Mouse (Mus musculus): ENCODE data around the gene 1700029I15Rik. TPM values are rescaled to one million over a fixed set of nuclear protein-coding genes. Genes with fewer than 3 reads are reported as not detected.

The 1700029I15Rik gene
- total RNA-seq, 2 experiments from 2014 or later, result 5.3 TPM

DNA sequence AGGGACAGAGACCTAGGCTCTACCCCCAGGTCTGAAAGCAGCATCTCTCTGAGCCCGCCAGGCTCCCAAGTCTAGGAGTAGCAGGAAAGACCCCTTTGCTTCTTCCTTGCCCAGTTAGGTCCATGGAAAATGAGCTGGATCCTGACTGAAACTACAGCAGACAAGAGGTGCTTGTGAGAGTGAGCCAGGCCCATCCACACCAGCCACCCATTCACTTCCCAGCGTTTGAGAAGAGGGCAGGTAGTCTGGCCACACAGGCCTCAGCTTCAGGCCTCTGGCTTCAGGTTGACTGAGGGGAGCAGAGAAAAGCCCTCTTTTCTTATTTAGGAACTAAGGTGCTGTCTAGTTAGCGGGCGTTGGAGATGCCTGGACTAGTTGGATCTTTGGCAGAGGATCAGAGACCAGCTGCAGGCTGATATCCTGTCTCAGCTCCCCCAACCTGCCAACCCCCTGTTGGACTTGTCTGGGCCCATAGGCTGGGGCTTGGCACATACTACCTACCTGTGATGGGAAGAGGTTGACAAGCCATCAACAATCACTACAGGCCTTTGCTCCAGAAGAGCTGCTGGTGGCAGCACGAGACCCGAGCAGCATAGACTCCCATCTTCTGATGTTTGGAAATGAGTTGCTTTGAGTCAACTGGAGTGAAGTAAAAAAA is 19.6 kb upstream of the 1700029I15Rik start:
- Histone ChIP-seq H3K4me3 (no peak overlapping the region), H3K27ac (no peak overlapping the region)
- no peak for DNase-seq (ENCODE audit: extremely low spot score in 1 of 2, low spot score in 2 of 2)
- no peak for TF ChIP-seq CTCF (IDR thresholded peaks at IDR 0.05)
- intact Hi-C loops (cut with DNase I), result no loop called here

DNA sequence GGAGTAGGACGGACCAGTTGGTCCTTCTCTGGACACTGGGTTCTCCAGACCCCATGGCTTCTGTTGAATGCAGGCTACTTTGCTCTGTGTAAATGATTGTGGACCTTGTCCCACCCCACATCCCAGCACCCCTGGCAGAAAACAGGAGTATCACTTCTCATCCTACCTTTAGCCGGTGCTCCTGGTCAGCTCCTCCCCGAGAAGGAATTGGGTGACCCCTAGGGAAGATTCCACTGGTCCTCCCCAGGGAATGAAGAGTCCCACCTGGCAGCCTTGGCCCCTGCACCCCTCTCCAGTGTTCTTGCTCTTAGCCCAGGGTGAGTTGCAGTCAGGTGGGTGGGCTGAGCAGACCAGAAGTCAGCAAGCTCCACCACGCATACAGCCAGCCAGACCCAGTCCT is 18.3 kb upstream of the 1700029I15Rik start:
- intact Hi-C loops (cut with DNase I), result no loop called here
- no peak for DNase-seq (ENCODE audit: extremely low spot score in 1 of 2, low spot score in 2 of 2)
- no peak overlapping the region for H3K4me3 ChIP-seq
- TF ChIP-seq CTCF (IDR thresholded peaks at IDR 0.05), result no peak
- no peak overlapping the region for H3K27ac ChIP-seq

DNA sequence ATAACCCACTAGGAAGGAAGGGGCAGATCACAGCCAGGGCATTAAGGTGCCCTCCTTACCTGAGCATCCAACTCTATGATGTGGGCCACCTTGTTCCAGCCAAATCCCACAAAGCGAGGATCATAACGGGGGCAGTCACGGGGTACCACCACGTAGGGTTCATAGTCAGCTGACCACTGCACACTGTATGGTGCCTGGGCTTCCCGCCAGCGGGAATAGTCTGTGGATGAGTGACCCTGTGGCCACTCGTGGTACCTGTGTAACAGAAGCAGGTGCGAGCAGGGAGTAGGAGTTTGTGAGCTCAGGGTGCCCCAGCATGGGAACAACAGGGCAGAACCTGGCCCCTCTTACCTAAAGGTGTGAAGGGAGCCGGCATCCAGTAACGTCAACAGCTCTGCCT is 16.8 kb upstream of the 1700029I15Rik start:
- Histone ChIP-seq H3K27ac (no peak overlapping the region), H3K4me3 (no peak overlapping the region)
- intact Hi-C loops (cut with DNase I), result no loop called here
- no peak for TF ChIP-seq CTCF (IDR thresholded peaks at IDR 0.05)
- no peak for DNase-seq (ENCODE audit: extremely low spot score in 1 of 2, low spot score in 2 of 2)

DNA sequence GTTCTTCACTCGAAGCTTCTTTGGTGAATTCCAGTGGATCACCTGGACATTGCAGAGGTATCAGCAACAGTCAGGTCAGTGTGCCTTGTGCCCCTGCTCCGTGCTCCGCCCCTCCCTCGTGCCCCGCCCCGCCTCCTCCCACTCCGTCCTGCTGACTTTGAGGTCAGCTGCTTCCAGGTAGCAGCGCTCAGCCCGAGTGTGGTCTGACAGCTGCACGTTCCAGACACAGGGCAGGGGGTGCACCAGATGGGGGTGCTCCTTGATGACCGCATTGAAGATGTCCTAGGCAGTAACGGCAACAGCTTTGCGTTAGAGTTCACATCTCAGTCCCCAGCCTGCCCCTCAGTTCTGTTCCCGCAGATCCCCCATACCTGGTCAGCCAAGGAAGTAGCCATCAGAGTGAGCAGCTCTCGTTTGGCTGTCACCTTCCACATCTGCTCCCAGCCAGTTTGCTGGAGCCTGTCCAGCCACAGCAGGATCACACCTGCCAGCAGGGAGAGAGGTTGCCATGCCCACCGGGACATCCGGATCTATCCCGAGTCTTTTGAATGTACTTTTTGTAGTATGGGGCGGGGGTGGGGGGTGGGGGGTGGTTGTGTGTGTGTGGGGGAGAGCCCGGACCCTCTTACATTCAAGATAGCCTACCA is 14.8 kb upstream of the 1700029I15Rik start:
- intact Hi-C loops (cut with DNase I), result no loop called here
- TF ChIP-seq CTCF (IDR thresholded peaks at IDR 0.05), result no peak
- H3K27ac ChIP-seq, result no peak overlapping the region
- DNase-seq (ENCODE audit: extremely low spot score in 1 of 2, low spot score in 2 of 2), result no peak
- no peak overlapping the region for H3K4me3 ChIP-seq

DNA sequence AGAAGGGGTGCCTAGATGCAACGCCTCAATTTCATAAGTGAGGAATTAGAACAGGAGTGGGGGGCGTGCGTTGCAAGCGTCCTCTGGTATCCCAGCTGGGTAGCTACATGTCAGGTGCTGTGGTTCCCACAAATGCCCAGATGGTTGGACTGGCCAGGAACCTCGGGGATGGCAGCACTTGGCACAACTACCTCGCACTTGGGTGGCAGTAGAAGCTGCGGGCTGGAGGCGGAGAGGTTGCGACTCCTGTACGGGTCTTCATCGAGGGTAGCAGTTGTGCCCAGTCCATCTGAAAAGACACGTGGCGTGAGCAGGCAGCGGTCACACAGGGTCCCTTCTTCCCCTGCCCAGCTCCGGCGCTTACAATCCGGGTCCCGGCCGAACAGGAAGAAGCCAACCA is 12.0 kb upstream of the 1700029I15Rik start:
- TF ChIP-seq CTCF (IDR thresholded peaks at IDR 0.05), result no peak
- Histone ChIP-seq H3K27ac (no peak overlapping the region), H3K4me3 (0 out of 2 replicates have a peak overlapping the region, but pooled peaks have one; percentile 16)
- intact Hi-C loops (cut with DNase I), result no loop called here
- DNase-seq (ENCODE audit: extremely low spot score in 1 of 2, low spot score in 2 of 2), result no peak

DNA sequence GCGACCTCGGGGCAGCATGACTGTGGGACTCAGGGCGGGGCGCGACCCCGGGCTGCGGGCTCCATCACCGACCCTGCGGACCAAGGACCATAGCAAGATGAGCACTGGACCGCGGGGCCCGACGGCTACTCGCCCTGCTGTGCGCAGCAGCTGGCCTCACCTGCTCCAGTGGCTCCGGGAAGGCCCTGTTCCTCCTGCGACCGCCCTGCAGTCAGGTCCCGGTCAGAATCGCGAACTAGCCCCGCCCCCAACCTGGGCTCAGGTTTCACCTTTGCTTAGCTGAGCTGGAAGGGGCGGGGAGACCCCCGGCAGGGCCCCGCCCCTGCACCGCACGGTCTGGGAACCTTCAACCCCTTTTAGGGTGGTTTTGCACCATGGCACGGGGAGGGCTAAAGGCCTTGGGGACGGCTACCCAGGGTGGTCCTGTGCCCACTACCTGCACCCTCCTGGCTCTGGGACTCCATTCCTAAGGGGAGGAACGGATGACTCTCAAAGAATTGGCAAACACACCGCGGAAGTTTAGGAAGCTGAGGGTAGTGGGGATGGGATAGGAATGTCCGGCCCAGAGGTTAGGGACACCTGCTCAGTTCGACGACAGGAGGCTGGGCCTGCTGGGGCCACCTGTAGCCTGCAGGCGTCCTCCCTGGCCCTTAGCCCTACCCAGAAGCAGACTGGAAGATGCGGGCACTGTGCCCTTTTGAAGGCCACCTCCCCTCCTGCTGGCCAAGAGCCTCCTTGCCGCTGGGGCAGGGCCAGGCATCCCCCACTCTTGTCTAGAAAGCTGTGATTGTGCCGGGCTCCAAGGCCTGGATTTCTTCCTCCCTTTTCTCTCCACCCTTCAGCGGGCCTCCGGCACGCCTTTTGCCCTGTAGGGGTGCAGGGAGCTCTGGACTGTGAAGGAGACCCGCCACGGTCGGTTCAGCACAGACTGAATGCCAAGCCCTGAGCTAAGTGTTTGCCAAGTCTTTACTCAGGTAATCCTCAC is 11.2 kb upstream of the 1700029I15Rik start:
- intact Hi-C loops (cut with DNase I), result no loop called here
- Histone ChIP-seq H3K27ac (no peak overlapping the region), H3K4me3 (peak overlapping the region; percentile 16; the same call in 1 of the 2 replicates)
- DNase-seq (ENCODE audit: extremely low spot score in 1 of 2, low spot score in 2 of 2), result no peak
- TF ChIP-seq CTCF (IDR thresholded peaks at IDR 0.05), result no peak

DNA sequence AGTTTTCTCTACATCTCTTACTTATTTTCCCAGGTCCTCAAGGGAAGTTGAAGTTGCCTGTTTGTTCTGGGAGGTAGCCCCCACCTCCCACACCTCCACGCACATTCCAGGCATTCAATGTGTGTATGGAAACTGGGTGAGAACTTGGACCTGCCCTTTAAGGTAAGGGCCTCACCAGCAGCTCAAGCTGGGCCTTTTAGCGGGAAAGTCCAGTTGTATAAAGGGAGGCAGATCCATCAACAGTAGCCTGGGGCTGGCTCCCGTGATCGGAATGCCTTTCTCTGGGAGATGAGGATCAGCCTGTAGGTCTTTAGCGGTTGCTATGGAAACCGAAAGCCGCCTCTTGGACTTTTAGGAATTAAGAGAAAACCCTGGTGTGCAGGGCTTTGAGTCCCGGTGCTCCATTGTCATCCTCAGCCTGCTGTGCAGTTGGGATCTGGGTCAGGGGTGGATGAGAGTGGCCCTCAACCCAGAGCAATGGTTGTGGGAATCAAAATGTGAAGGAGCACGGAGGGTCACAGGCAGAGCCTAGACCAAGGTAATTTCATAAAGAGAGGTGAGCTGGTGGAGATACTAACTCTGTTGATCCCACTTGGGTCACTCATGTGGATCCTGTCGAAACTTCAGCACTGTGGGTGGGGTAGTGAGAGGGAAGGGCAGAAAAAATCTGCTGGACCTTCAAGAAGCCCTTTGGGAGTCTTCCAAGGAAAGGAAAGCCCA is 10.2 kb upstream of the 1700029I15Rik start:
- Histone ChIP-seq H3K27ac (no peak overlapping the region), H3K4me3 (no peak overlapping the region)
- intact Hi-C loops (cut with DNase I), result no loop called here
- no peak for TF ChIP-seq CTCF (IDR thresholded peaks at IDR 0.05)
- DNase-seq (ENCODE audit: extremely low spot score in 1 of 2, low spot score in 2 of 2), result no peak

DNA sequence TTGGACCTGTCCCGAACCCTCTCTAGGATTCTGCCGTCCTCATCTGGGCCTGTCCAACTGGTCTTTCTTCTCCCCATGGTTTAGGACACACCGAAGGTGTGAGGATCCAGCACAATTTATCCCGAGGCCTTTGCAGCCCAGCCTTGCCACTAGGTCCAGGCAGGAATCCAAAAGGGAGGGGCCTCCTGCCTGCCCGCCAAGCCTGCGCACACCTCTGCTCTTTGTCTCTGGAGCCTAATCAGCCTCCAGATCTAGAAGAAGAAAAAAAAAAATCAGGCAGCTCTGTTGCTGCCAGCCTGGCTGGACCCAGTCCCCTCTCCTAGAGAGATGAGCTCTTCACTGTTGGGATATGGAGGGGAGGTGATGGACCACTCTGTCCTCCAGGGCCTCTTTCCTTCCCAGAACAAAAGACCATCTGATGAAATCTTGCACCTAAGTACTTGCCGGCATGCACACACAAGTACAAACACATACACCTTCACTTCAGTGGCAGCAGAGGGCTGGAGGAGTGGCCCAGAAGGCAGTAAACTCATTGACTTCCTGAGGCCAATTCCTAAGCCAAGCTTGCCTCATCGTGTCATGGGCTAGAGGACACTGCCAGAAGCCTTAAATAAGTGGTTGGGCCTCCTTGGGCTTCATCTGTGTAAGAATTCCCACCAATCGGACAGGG is 9.4 kb upstream of the 1700029I15Rik start:
- intact Hi-C loops (cut with DNase I), result no loop called here
- TF ChIP-seq CTCF (IDR thresholded peaks at IDR 0.05), result no peak
- no peak for DNase-seq (ENCODE audit: extremely low spot score in 1 of 2, low spot score in 2 of 2)
- no peak overlapping the region for H3K27ac ChIP-seq
- H3K4me3 ChIP-seq, result no peak overlapping the region

DNA sequence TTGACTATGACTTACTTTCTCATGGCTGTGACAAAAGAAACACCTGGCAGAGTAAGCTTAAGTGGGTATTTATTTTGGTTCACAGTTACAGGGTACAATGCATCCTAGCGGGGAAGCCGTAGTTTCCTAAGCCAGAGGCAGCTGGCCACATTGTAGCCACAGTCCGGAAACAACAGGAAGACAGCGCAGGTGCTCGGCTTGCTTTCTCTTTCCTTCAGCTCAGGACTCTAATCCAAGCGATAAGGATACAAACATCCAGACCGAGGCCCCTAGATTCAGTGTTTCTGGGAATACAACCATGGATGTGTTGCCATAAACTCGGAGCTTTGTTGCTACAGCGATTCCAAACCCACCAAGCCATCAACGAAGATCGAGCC is 8.9 kb upstream of the 1700029I15Rik start:
- intact Hi-C loops (cut with DNase I), result no loop called here
- H3K4me3 ChIP-seq, result no peak overlapping the region
- no peak for TF ChIP-seq CTCF (IDR thresholded peaks at IDR 0.05)
- H3K27ac ChIP-seq, result no peak overlapping the region
- DNase-seq (ENCODE audit: extremely low spot score in 1 of 2, low spot score in 2 of 2), result no peak

DNA sequence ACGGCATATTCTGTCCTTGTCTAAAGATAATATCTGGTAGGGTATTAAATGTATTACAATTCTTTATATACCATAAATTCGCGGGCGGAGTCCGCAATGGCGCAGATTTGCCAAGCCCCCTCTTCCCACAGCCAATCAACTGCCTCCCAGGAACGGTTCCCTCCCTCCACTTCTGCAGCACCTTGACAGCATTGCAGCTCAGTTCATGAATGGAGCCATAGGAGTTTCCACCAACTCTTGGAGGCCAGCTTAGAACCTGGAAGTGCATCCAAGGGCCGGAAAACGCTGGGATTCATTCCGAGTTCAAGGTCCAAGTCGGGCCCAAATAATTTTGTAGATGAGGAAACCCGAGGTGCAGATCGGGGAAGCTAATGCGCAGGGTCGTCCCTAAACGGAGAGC is 7.8 kb upstream of the 1700029I15Rik start, which contains the start of the genes Pex16 and Large2:
Gene Pex16, plus strand, starts transcription at position 163 of the 400 bp plus-strand sequence.
Gene Large2, minus strand, starts transcription at position 356 of the 400 bp plus-strand sequence.
- DNase-seq (ENCODE audit: extremely low spot score in 1 of 2, low spot score in 2 of 2), result peak in 1 of 2 experiments; percentile 55
- peak within 1 kb of the TSS; percentile 72 for H3K4me3 ChIP-seq
- H3K27ac ChIP-seq, result peak within 1 kb of the TSS; percentile 90
- intact Hi-C loops (cut with DNase I), result no loop called here
- TF ChIP-seq CTCF (IDR thresholded peaks at IDR 0.05), result no peak
